Mouse (Mus musculus): ENCODE data around the gene Ttll10. TPM values are rescaled to one million over a fixed set of nuclear protein-coding genes. Genes with fewer than 3 reads are reported as not detected.

Ttll10 gene
- total and polyA plus RNA-seq, 3 experiments, result 0.11 TPM; not detected in 2

GRCm38 (mm10) chr4:156013637-156014036 lies 45.6 kb downstream of the Ttll10 start, which contains the start of gene Tnfrsf4:
Tnfrsf4 (plus strand) TSS chr4:156013843.
- DNase-seq (ENCODE audit: low read depth, low spot score), result no peak
- Histone ChIP-seq H3K36me3 (ENCODE audit: control insufficient read depth in 1 of 2, insufficient read depth in 2 of 2, low read length in 2 of 2) (peaks cover 0 to 11% of the 10 kb centered on the region in 2 experiments; a peak in 2 of 4 replicates), H3K27ac (ENCODE audit: control insufficient read depth, low read depth, low read length) (no peak within 1 kb of the TSS), H3K27me3 (ENCODE audit: control insufficient read depth in 1 of 2, insufficient read depth in 2 of 2, low read length in 2 of 2) (no peaks in the 10 kb centered on the region), H3K9ac (ENCODE audit: control insufficient read depth, low read depth, low read length, poor library complexity, severe bottlenecking) (no peak within 1 kb of the TSS), H3K4me3 (ENCODE audit: control insufficient read depth in 1 of 2, insufficient read depth in 1 of 2, low read depth in 2 of 2, low read length in 2 of 2) (no peak within 1 kb of the TSS), H3K9me3 (replicated peaks; ENCODE audit: insufficient read depth, low read length) (no peaks in the 10 kb centered on the region), H3K79me2 (ENCODE audit: control insufficient read depth, insufficient read depth, low read length, poor library complexity) (no peaks in the 10 kb centered on the region), H3K4me1 (ENCODE audit: control insufficient read depth in 1 of 2, insufficient read depth in 2 of 2, low read length in 2 of 2) (no peaks in the 10 kb centered on the region)
- TF ChIP-seq NRF1 (IDR thresholded peaks at IDR 0.05; ENCODE audit: insufficient read depth, low read depth, low read length, poor library complexity, severe bottlenecking), result no peak
- no peak for TF ChIP-seq E2F4 (IDR thresholded peaks at IDR 0.05; ENCODE audit: borderline replicate concordance, low read depth, low read length)
- TF ChIP-seq MAZ (IDR thresholded peaks at IDR 0.05; ENCODE audit: low read depth, low read length), result no peak
- TF ChIP-seq MAFK (IDR thresholded peaks at IDR 0.05; ENCODE audit: borderline replicate concordance, low read depth, low read length), result no peak
- no peak for TF ChIP-seq ETS1 (IDR thresholded peaks at IDR 0.05; ENCODE audit: low read depth, low read length)
- no peak for TF ChIP-seq CHD1 (IDR thresholded peaks at IDR 0.05; ENCODE audit: low read depth, low read length)
- no peak for TF ChIP-seq TCF12 (IDR thresholded peaks at IDR 0.05; ENCODE audit: low read depth, low read length)
- TF ChIP-seq POLR2A (IDR thresholded peaks at IDR 0.05; ENCODE audit: control insufficient read depth in 1 of 2, insufficient read depth in 1 of 2, low read depth in 1 of 2, low read length in 2 of 2, poor library complexity in 1 of 2), result no peak
- TF ChIP-seq BHLHE40 (IDR thresholded peaks at IDR 0.05; ENCODE audit: borderline replicate concordance, low read depth, low read length), result no peak
- no peak for TF ChIP-seq GABPA (IDR thresholded peaks at IDR 0.05; ENCODE audit: low read depth, low read length)
- no peak for TF ChIP-seq EP300 (IDR thresholded peaks at IDR 0.05; ENCODE audit: low read depth in 1 of 2, low read length in 2 of 2)
- no peak for TF ChIP-seq CHD2 (IDR thresholded peaks at IDR 0.05; ENCODE audit: low read length)
- TF ChIP-seq SMC3 (IDR thresholded peaks at IDR 0.05; ENCODE audit: low read depth, low read length), result no peak
- no peak for TF ChIP-seq ZC3H11A (IDR thresholded peaks at IDR 0.05; ENCODE audit: low read depth, low read length)
- no peak for TF ChIP-seq KAT2A (conservative IDR thresholded peaks at IDR 0.05; ENCODE audit: low read depth, low read length)
- TF ChIP-seq MYC (IDR thresholded peaks at IDR 0.05; ENCODE audit: low read depth, low read length), result no peak
- TF ChIP-seq MXI1 (IDR thresholded peaks at IDR 0.05; ENCODE audit: low read depth, low read length), result no peak
- no peak for TF ChIP-seq TBP (IDR thresholded peaks at IDR 0.05; ENCODE audit: low read depth, low read length)

- H3K27me3 ChIP-seq (ENCODE audit: control insufficient read depth in 1 of 2, insufficient read depth in 2 of 2, low read length in 2 of 2), result no peaks in the 10 kb centered on the region
- H3K9me3 ChIP-seq (replicated peaks; ENCODE audit: insufficient read depth, low read length), result no peaks in the 10 kb centered on the region
- no peak overlapping the region for H3K9ac ChIP-seq (ENCODE audit: control insufficient read depth, low read depth, low read length, poor library complexity, severe bottlenecking)
- H3K4me3 ChIP-seq (ENCODE audit: control insufficient read depth in 1 of 2, insufficient read depth in 1 of 2, low read depth in 2 of 2, low read length in 2 of 2), result no peak overlapping the region
- TF ChIP-seq HCFC1 (IDR thresholded peaks at IDR 0.05; ENCODE audit: low read depth, low read length), result no peak
- no peak for TF ChIP-seq KAT2A (conservative IDR thresholded peaks at IDR 0.05; ENCODE audit: low read depth, low read length)
- no peak for TF ChIP-seq ELF1 (IDR thresholded peaks at IDR 0.05; ENCODE audit: low read depth, low read length)
- no peak for TF ChIP-seq POLR2A (IDR thresholded peaks at IDR 0.05; ENCODE audit: control insufficient read depth in 1 of 2, insufficient read depth in 1 of 2, low read depth in 1 of 2, low read length in 2 of 2, poor library complexity in 1 of 2)
- no peak for TF ChIP-seq MYB (IDR thresholded peaks at IDR 0.05; ENCODE audit: low read depth, low read length)
- no peak for TF ChIP-seq RCOR1 (IDR thresholded peaks at IDR 0.05; ENCODE audit: low read depth, low read length)
- no peak for TF ChIP-seq ZMIZ1 (IDR thresholded peaks at IDR 0.05; ENCODE audit: low read depth, low read length)
- no peak for TF ChIP-seq MAZ (IDR thresholded peaks at IDR 0.05; ENCODE audit: low read depth, low read length)
- TF ChIP-seq EP300 (IDR thresholded peaks at IDR 0.05; ENCODE audit: low read depth in 1 of 2, low read length in 2 of 2), result no peak
- no peak for TF ChIP-seq JUND (IDR thresholded peaks at IDR 0.05; ENCODE audit: low read depth, low read length)
- TF ChIP-seq SIN3A (IDR thresholded peaks at IDR 0.05; ENCODE audit: low read length), result no peak
- no peak for TF ChIP-seq RAD21 (IDR thresholded peaks at IDR 0.05; ENCODE audit: low read depth, low read length)
- TF ChIP-seq E2F4 (IDR thresholded peaks at IDR 0.05; ENCODE audit: borderline replicate concordance, low read depth, low read length), result no peak
- no peak for TF ChIP-seq POLR2AphosphoS2 (IDR thresholded peaks at IDR 0.05; ENCODE audit: low read length)
- no peak for TF ChIP-seq TCF12 (IDR thresholded peaks at IDR 0.05; ENCODE audit: low read depth, low read length)
- no peak for TF ChIP-seq TBP (IDR thresholded peaks at IDR 0.05; ENCODE audit: low read depth, low read length)
- no peak for TF ChIP-seq USF1 (IDR thresholded peaks at IDR 0.05; ENCODE audit: low read depth, low read length)
- H3K36me3 ChIP-seq (ENCODE audit: control insufficient read depth in 1 of 2, insufficient read depth in 2 of 2, low read length in 2 of 2), result peaks cover 0 to 27% of the 10 kb centered on the region in 2 experiments; a peak in 2 of 4 replicates
- no peak for DNase-seq (ENCODE audit: low read depth, low spot score)
- H3K79me2 ChIP-seq (ENCODE audit: control insufficient read depth, insufficient read depth, low read length, poor library complexity), result no peaks in the 10 kb centered on the region
- no peak overlapping the region for H3K27ac ChIP-seq (ENCODE audit: control insufficient read depth, low read depth, low read length)
- H3K4me1 ChIP-seq (ENCODE audit: control insufficient read depth in 1 of 2, insufficient read depth in 2 of 2, low read length in 2 of 2), result no peaks in the 10 kb centered on the region
Observed at GRCm38 (mm10) chr4:156008369-156008768, 50.8 kb downstream of the Ttll10 start.
